Mouse (Mus musculus) heart, postnatal 25 days (tissue): ENCODE results near the gene Fer. TPM values are rescaled to one million over a fixed set of nuclear protein-coding genes. Genes with fewer than 3 reads are reported as not detected.

Source experiments
- DNase-seq: peaks from one replicate; pipeline ENCODE4 v3.0.0; 2022; ENCODE audit warnings: low spot score
- intact Hi-C: fragments of 180-260 bp; cut with DNase I; formaldehyde crosslinking; loops from one replicate; pipeline ENCODE4 v1.15.1; 2025
- total RNA-seq, 2 experiments: library from RNA; stranded (reverse); gene quantifications; 2 replicates each; pipeline ENCODE4 v1.2.3; 2021

The Fer gene
- total RNA-seq, 2 experiments from 2014 or later: 17.4 to 17.9 TPM

- intact Hi-C loops: loop anchor here (10.0 kb wide), 1 partner anchor 741 kb away; the partner anchor contains the start of gene Man2a1
- peak; percentile 99 for DNase-seq
Observed at GRCm38 (mm10) chr17:63863647-63864149, 836 bp downstream of the Fer start, which contains the start of gene A930002H24Rik. Gene A930002H24Rik, minus strand, starts transcription at chr17:63863791.

- intact Hi-C loops: loop anchor here (10.0 kb wide), 1 partner anchor 741 kb away; the partner anchor contains the start of gene Man2a1
Observed at GRCm38 (mm10) chr17:63864171-63864571, 1.3 kb downstream of the Fer start.

GRCm38 (mm10) chr17:63871773-63872172 is 8.9 kb downstream of the Fer start:
- intact Hi-C loops: loop anchor here (5.0 kb wide), 1 partner anchor 61 kb away; no protein-coding TSS in a partner anchor
- no peak for DNase-seq

More at GRCm38 (mm10) chr17:63864171-63864571, 1.3 kb downstream of the Fer start:
- no peak for DNase-seq

- intact Hi-C loops: no loop called here
- DNase-seq: no peak
Observed at GRCm38 (mm10) chr17:63878889-63879288, 16.0 kb downstream of the Fer start.

GRCm38 (mm10) chr17:63880009-63880408 is 17.1 kb downstream of the Fer start:
- DNase-seq: no peak
- intact Hi-C loops: no loop called here

GRCm38 (mm10) chr17:63886988-63887387 is 24.1 kb downstream of the Fer start:
- no peak for DNase-seq
- intact Hi-C loops: no loop called here

GRCm38 (mm10) chr17:63890611-63891010 is 27.7 kb downstream of the Fer start:
- intact Hi-C loops: no loop called here
- no peak for DNase-seq

- intact Hi-C loops: no loop called here
- DNase-seq: no peak
Observed at GRCm38 (mm10) chr17:63895829-63896228, 33.0 kb downstream of the Fer start.

- no peak for DNase-seq
- intact Hi-C loops: no loop called here
Observed at GRCm38 (mm10) chr17:63897050-63897449, 34.2 kb downstream of the Fer start.

- no peak for DNase-seq
- intact Hi-C loops: no loop called here
Observed at GRCm38 (mm10) chr17:63909297-63909696, 46.4 kb downstream of the Fer start.

- DNase-seq: no peak
- intact Hi-C loops: no loop called here
Observed at GRCm38 (mm10) chr17:63921601-63922203, 58.8 kb downstream of the Fer start.

GRCm38 (mm10) chr17:63925581-63925980 is 62.7 kb downstream of the Fer start:
- peak; percentile 12 for DNase-seq
- intact Hi-C loops: no loop called here

- intact Hi-C loops: loop anchor here (5.0 kb wide), 1 partner anchor 58 kb away; no protein-coding TSS in a partner anchor
- no peak for DNase-seq
Observed at GRCm38 (mm10) chr17:63930634-63931033, 67.8 kb downstream of the Fer start.

- no peak for DNase-seq
- intact Hi-C loops: loop anchor here (5.0 kb wide), 1 partner anchor 59 kb away; no protein-coding TSS in a partner anchor
Observed at GRCm38 (mm10) chr17:63931556-63931955, 68.7 kb downstream of the Fer start.

GRCm38 (mm10) chr17:63935408-63935807 is 72.5 kb downstream of the Fer start:
- no peak for DNase-seq
- intact Hi-C loops: no loop called here

GRCm38 (mm10) chr17:63937886-63938285 is 75.0 kb downstream of the Fer start:
- no peak for DNase-seq
- intact Hi-C loops: no loop called here

GRCm38 (mm10) chr17:63946772-63947171 is 83.9 kb downstream of the Fer start:
- DNase-seq: no peak
- intact Hi-C loops: no loop called here

- DNase-seq: no peak
- intact Hi-C loops: no loop called here
Observed at GRCm38 (mm10) chr17:63948811-63949210, 85.9 kb downstream of the Fer start.

GRCm38 (mm10) chr17:63951436-63951835 is 88.6 kb downstream of the Fer start:
- intact Hi-C loops: loop anchor here (2.0 kb wide), 1 partner anchor 425 kb away; no protein-coding TSS in a partner anchor
- DNase-seq: no peak

- intact Hi-C loops: no loop called here
- DNase-seq: no peak
Observed at GRCm38 (mm10) chr17:63967091-63967490, 104.2 kb downstream of the Fer start.

- no peak for DNase-seq
- intact Hi-C loops: no loop called here
Observed at GRCm38 (mm10) chr17:63969448-63969847, 106.6 kb downstream of the Fer start.
